Mouse (Mus musculus) neural tube, embryonic 12.5 days (tissue): ENCODE measurements around the gene Nsf. TPM values are rescaled to one million over a fixed set of nuclear protein-coding genes. Genes with fewer than 3 reads are reported as not detected.
"Not testable (repeated sequence)": the region's sequence is repeated elsewhere in the genome, so short reads cannot be mapped to it uniquely, and the experiment has no call there.

Experiments used
- ATAC-seq: fragments of 200-750 bp; cut with Nextera tagmentation; 2 replicates; pipeline ENCODE4 v1.8.0; 2017; ENCODE audit warnings: low read depth, mild to moderate bottlenecking, moderate TSS enrichment, moderate library complexity; ENCODE audit not compliant: low FRiP score
- H3K27ac ChIP-seq: fragments of 300-500 bp; sonication (generic); 2 replicates; pipeline ENCODE4 v1.5.1; 2016
- H3K27me3 ChIP-seq: fragments of 300-500 bp; sonication (generic); replicated peaks from 2 replicates; pipeline ENCODE4 v1.6.1; 2016; ENCODE audit warnings: mild to moderate bottlenecking
- H3K36me3 ChIP-seq: fragments of 300-500 bp; sonication (generic); 2 replicates; pipeline ENCODE4 v1.6.1; 2016; ENCODE audit warnings: mild to moderate bottlenecking
- H3K4me1 ChIP-seq: fragments of 300-500 bp; sonication (generic); 2 replicates; pipeline ENCODE4 v1.6.1; 2016
- H3K4me2 ChIP-seq: fragments of 300-500 bp; sonication (generic); replicated peaks from 2 replicates; pipeline ENCODE4 v1.6.1; 2016; ENCODE audit warnings: mild to moderate bottlenecking
- H3K4me3 ChIP-seq: fragments of 300-500 bp; sonication (generic); 2 replicates; pipeline ENCODE4 v1.5.1; 2016
- H3K9ac ChIP-seq: fragments of 300-500 bp; sonication (generic); 2 replicates; pipeline ENCODE4 v1.6.1; 2016; ENCODE audit warnings: mild to moderate bottlenecking
- H3K9me3 ChIP-seq: fragments of 300-500 bp; sonication (generic); 2 replicates; pipeline ENCODE4 v1.6.1; 2016; ENCODE audit warnings: mild to moderate bottlenecking
- WGBS: fragments of 180-500 bp; shearing (Covaris S2); methylation state at CpG from one replicate; pipeline ENCODE4 v1.1.7; 2016; 5-methylcytosine and 5-hydroxymethylcytosine counted together
- polyA plus RNA-seq: library from polyadenylated mRNA; unstranded; fragments of >200 nt; fragmentation: Nextera tagmentation; extraction: Ambion mirVana; gene quantifications from 2 replicates; pipeline ENCODE4 v1.2.1, GENCODE M21; 2016

Gene Nsf
- polyA plus RNA-seq = 85.3 and 89.7 TPM in 2 replicates

DNA sequence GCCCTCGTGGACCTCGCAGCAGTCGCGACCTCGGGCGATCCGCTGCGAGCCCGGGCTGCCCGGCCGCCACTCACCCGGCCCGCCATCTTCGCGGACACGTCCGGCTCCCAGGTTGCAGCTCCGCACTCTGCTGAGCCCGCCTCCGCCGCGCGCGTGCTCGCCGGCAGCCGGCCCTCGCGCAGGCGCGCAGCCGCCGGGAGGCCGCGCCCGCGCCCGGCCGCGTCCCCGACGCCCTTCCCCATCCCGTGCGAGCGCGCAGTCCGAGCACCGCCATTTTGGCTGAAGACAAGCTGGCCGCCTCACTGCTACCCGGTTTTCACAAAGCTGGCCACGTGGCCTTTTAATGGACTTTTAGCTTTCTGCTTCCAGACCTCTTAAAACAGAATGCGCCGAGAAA, at the start of gene Nsf:
Gene Nsf, minus strand, starts transcription at position 161 of the 397 bp plus-strand sequence.
- peak within 1 kb of the TSS; percentile 82 for H3K4me3 ChIP-seq
- H3K36me3 ChIP-seq = no peaks in the 10 kb centered on the region
- WGBS = under 1% methylated on average over 53 of the region's 53 CpGs
- H3K27me3 ChIP-seq = no peaks in the 10 kb centered on the region
- peaks cover 13% of the 10 kb centered on the region for H3K4me1 ChIP-seq
- no peaks in the 10 kb centered on the region for H3K9me3 ChIP-seq
- peak within 1 kb of the TSS; percentile 17; the same call in 1 of the 2 replicates for H3K27ac ChIP-seq
- H3K9ac ChIP-seq = peak within 1 kb of the TSS; percentile 87
- H3K4me2 ChIP-seq = peak within 1 kb of the TSS; percentile 76
- ATAC-seq = peak; percentile 88

- no peak overlapping the region for H3K9ac ChIP-seq
- no peak overlapping the region for H3K4me2 ChIP-seq
- no peaks in the 10 kb centered on the region for H3K36me3 ChIP-seq
- no peak overlapping the region for H3K27ac ChIP-seq
- no peak overlapping the region for H3K4me3 ChIP-seq
- WGBS = 88% methylated on average over 9 of the region's 9 CpGs
- H3K27me3 ChIP-seq = no peaks in the 10 kb centered on the region
- H3K9me3 ChIP-seq = no peaks in the 10 kb centered on the region
- no peak for ATAC-seq
- no peaks in the 10 kb centered on the region for H3K4me1 ChIP-seq
Measured at GRCm38 (mm10) chr11:104003397-104003796, 49.5 kb upstream of the Nsf start.

- H3K4me3 ChIP-seq = no peak overlapping the region
- H3K36me3 ChIP-seq = no peaks in the 10 kb centered on the region
- no peak overlapping the region for H3K4me2 ChIP-seq
- H3K4me1 ChIP-seq = no peaks in the 10 kb centered on the region
- no peak overlapping the region for H3K9ac ChIP-seq
- 89% methylated on average over 5 of the region's 5 CpGs for WGBS
- H3K9me3 ChIP-seq = no peaks in the 10 kb centered on the region
- H3K27me3 ChIP-seq = no peaks in the 10 kb centered on the region
- ATAC-seq = no peak
- H3K27ac ChIP-seq = no peak overlapping the region
Measured at GRCm38 (mm10) chr11:104002191-104002590, 48.3 kb upstream of the Nsf start.

DNA sequence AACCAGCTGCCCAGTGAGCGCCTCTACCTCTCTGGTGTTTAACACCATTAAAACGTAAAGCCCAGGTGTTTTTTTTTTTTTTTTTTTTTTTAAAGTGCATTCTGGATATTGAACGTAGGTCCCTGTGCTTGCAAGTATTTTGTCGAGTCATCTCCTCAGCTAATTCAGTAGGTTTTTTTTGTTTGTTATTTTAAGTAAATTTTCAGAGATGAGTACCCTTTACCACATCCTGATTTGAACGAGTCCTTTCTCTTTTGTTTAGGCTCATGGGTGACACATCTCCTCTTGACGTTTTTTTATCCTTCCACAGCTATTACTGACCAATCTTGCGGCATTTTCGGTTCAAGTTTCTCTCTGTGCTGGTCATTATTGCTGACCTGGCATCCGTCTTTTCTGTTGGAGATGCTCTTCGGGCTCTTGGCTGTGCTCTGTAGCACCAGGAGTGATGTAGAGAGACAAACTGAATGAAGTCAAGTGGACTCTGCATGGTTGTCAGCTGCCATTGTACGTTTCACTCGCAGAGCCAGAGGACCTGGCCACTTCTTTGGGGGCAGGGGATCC, 47.6 kb upstream of the Nsf start:
- Histone ChIP-seq H3K27ac (no peak overlapping the region), H3K36me3 (no peaks in the 10 kb centered on the region), H3K27me3 (no peaks in the 10 kb centered on the region), H3K4me2 (no peak overlapping the region), H3K9me3 (no peaks in the 10 kb centered on the region), H3K9ac (no peak overlapping the region), H3K4me1 (no peaks in the 10 kb centered on the region), H3K4me3 (no peak overlapping the region)
- WGBS = 82% methylated on average over 12 of the region's 12 CpGs
- ATAC-seq = no peak

GRCm38 (mm10) chr11:104000667-104001394, 47.0 kb upstream of the Nsf start:
- H3K4me1 ChIP-seq = no peaks in the 10 kb centered on the region
- H3K27me3 ChIP-seq = no peaks in the 10 kb centered on the region
- no peak overlapping the region for H3K4me3 ChIP-seq
- no peak overlapping the region for H3K4me2 ChIP-seq
- no peaks in the 10 kb centered on the region for H3K9me3 ChIP-seq
- no peak for ATAC-seq
- H3K36me3 ChIP-seq = no peaks in the 10 kb centered on the region
- H3K9ac ChIP-seq = no peak overlapping the region
- H3K27ac ChIP-seq = no peak overlapping the region
- 78% methylated on average over 9 of the region's 9 CpGs for WGBS

- 72% methylated on average over 5 of the region's 5 CpGs for WGBS
Measured at GRCm38 (mm10) chr11:103998737-103999136, 44.9 kb upstream of the Nsf start.

DNA sequence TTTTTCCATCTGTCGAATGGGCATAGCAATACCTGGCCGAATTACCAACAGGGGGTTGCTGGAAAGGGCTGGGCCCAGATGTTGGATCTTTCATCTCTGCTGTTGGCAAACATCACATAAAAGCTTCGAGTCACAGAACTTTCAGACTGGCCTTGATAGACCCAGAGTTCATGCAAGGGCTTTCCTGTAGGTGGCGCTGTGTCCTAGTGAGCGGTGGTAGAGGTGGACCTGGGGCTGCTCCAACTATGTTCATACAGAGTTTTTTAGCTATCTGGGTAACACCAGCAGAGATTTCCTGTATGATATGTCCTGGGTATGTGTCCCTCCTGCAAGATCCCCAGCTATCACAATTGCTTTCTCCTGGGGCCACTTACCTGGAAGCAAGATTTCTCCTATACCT, 43.5 kb upstream of the Nsf start:
- no peaks in the 10 kb centered on the region for H3K4me1 ChIP-seq
- no peaks in the 10 kb centered on the region for H3K36me3 ChIP-seq
- H3K9me3 ChIP-seq = no peaks in the 10 kb centered on the region
- H3K27ac ChIP-seq = no peak overlapping the region
- no peaks in the 10 kb centered on the region for H3K27me3 ChIP-seq
- WGBS = 9% methylated on average over 5 of the region's 5 CpGs
- no peak overlapping the region for H3K4me2 ChIP-seq
- H3K4me3 ChIP-seq = no peak overlapping the region
- H3K9ac ChIP-seq = no peak overlapping the region
- no peak for ATAC-seq

More at GRCm38 (mm10) chr11:103998737-103999136, 44.9 kb upstream of the Nsf start:
- no peak overlapping the region for H3K9ac ChIP-seq
- no peaks in the 10 kb centered on the region for H3K9me3 ChIP-seq
- ATAC-seq = no peak
- no peak overlapping the region for H3K4me2 ChIP-seq
- no peaks in the 10 kb centered on the region for H3K27me3 ChIP-seq
- no peaks in the 10 kb centered on the region for H3K4me1 ChIP-seq
- H3K4me3 ChIP-seq = no peak overlapping the region
- H3K27ac ChIP-seq = no peak overlapping the region
- no peaks in the 10 kb centered on the region for H3K36me3 ChIP-seq

GRCm38 (mm10) chr11:103992638-103993037, 38.8 kb upstream of the Nsf start:
- Histone ChIP-seq H3K4me1 (no peaks in the 10 kb centered on the region), H3K27ac (no peak overlapping the region), H3K4me2 (no peak overlapping the region), H3K9ac (no peak overlapping the region), H3K27me3 (no peaks in the 10 kb centered on the region), H3K9me3 (no peaks in the 10 kb centered on the region), H3K4me3 (no peak overlapping the region), H3K36me3 (no peaks in the 10 kb centered on the region)
- no peak for ATAC-seq
- 74% methylated on average over 4 of the region's 4 CpGs for WGBS

DNA sequence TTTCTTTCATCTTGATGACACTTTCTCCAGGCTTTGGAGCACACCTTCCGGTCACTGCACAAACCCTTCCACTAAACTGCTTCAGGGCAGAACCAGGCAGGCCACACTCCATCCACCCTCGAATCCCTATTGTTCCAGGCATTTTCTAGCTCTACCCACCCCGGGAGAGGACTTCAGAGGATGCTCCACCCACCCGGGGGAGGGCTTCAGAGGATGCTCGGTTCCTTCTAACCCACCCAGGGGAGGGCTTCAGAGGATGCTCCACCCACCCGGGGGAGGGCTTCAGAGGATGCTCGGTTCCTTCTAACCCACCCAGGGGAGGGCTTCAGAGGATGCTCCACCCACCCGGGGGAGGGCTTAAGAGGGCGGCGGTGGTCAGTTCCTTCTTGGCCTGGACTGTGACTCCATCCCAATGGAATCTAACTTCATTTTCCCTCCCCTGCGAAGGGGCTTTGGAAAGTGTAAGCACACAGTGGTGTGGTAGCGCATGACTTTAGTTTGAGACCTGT, 36.2 kb upstream of the Nsf start:
- not testable (repeated sequence) for H3K36me3 ChIP-seq, H3K4me3 ChIP-seq, H3K4me2 ChIP-seq, H3K4me1 ChIP-seq, H3K27me3 ChIP-seq, H3K9me3 ChIP-seq, H3K9ac ChIP-seq, H3K27ac ChIP-seq
- WGBS = 12% methylated on average over 12 of the region's 12 CpGs
- ATAC-seq = 0 out of 2 replicates have a peak, but pooled peaks have one; percentile 41

DNA sequence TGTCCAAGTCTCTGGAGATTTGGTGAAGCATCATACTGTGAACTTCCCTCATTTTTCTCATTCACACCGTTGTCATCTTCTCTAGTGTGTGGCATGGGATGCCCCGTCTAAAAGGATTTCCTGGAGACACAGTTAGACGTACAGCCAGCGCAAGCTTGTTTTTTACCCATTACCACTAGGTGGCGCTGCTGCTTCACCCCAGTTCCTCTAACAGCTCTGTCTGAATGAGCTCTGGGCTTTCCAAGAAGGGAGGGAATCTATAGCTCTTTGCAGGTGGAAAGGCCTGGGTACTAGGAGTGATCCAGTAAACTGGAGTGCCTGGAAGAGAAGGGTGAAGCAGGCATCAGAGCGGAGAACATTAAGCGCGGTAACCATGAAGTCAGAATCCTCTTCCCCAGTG, 33.6 kb upstream of the Nsf start:
- H3K27me3 ChIP-seq = no peaks in the 10 kb centered on the region
- peak; percentile 61 for ATAC-seq
- 24% methylated on average over 8 of the region's 8 CpGs for WGBS
- no peaks in the 10 kb centered on the region for H3K4me1 ChIP-seq
- no peak overlapping the region for H3K4me3 ChIP-seq
- H3K9ac ChIP-seq = no peak overlapping the region
- no peak overlapping the region for H3K27ac ChIP-seq
- no peak overlapping the region for H3K4me2 ChIP-seq
- peaks cover 33% of the 10 kb centered on the region for H3K36me3 ChIP-seq
- H3K9me3 ChIP-seq = no peaks in the 10 kb centered on the region

DNA sequence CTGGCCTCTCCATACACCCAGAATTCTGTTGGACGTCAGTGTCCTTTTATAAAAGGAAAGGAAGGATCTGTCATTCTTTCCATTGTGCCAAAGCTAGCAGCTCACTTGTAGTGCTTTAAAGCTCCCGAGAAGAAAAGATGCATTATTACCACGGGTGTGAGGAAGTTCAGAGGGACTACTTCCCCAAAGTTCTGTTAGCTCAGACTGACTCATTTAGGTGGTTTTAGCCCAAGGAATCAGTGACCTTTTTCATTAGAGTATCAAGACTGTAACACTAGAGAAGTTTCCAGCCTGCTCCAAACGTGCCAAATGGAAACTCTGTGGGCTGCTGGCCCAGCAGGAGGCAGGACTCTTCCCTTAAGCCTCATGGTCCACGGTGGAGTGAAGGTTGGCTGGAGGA, 30.2 kb upstream of the Nsf start:
- WGBS = 65% methylated on average over 5 of the region's 5 CpGs
- peaks cover 61% of the 10 kb centered on the region for H3K36me3 ChIP-seq

GRCm38 (mm10) chr11:103981826-103982225, 28.0 kb upstream of the Nsf start:
- Histone ChIP-seq H3K4me3 (no peak overlapping the region), H3K9me3 (no peaks in the 10 kb centered on the region), H3K9ac (no peak overlapping the region), H3K27me3 (no peaks in the 10 kb centered on the region), H3K4me2 (no peak overlapping the region), H3K4me1 (0 out of 2 replicates have a peak, but pooled peaks cover 2% of the 10 kb centered on the region), H3K36me3 (peaks cover 72% of the 10 kb centered on the region), H3K27ac (no peak overlapping the region)
- WGBS = 71% methylated on average over 5 of the region's 5 CpGs
- no peak for ATAC-seq

More for the DNA sequence above, 30.2 kb upstream of the Nsf start:
- no peak for ATAC-seq
- no peak overlapping the region for H3K9ac ChIP-seq
- no peak overlapping the region for H3K4me2 ChIP-seq
- H3K4me1 ChIP-seq = 0 out of 2 replicates have a peak, but pooled peaks cover 2% of the 10 kb centered on the region
- no peaks in the 10 kb centered on the region for H3K27me3 ChIP-seq
- no peak overlapping the region for H3K27ac ChIP-seq
- H3K4me3 ChIP-seq = no peak overlapping the region
- H3K9me3 ChIP-seq = no peaks in the 10 kb centered on the region
